9 mouse cellular contexts compared by ENCODE assay signal in genomic region chr5:25086234-25086633, GRCm38 (mm10). TPM values are rescaled to one million over a fixed set of nuclear protein-coding genes. Genes with fewer than 3 reads are reported as not detected.
DNase-seq lines count a peak whose midpoint lies in the region; ATAC-seq lines count a peak whose summit lies in the region.
"Had no signal": no experiment of that assay in that cellular context is flagged by ENCODE, and none has a peak within 500 bp of the region (broad histone marks: within the 10 kb centered on the region; RNA-seq: fewer than 3 reads in every experiment).

No protein-coding gene starts in this region.

- H3K27ac ChIP-seq in hindbrain, embryonic 15.5 days (replicated peaks), result peak overlapping the region; percentile 48; the same call in 1 of the 2 replicates
- H3K27ac ChIP-seq in hindbrain, embryonic 14.5 days, result no peak overlapping the region
- no peak overlapping the region for H3K27ac ChIP-seq in heart, embryonic 12.5 days (ENCODE audit: poor library complexity, severe bottlenecking)
- H3K27ac ChIP-seq: midbrain, embryonic 12.5 days had no signal

- intact Hi-C loops in left cerebral cortex, postnatal 4 days (cut with DNase I), result no loop called here

- WGBS in hindbrain, embryonic 15.5 days, result 24% methylated on average over 4 of the region's 4 CpGs
- 36% methylated on average over 4 of the region's 4 CpGs for WGBS in hindbrain, embryonic 14.5 days
- 34% methylated on average over 4 of the region's 4 CpGs for WGBS in heart, embryonic 12.5 days

- H3K36me3 ChIP-seq in hindbrain, embryonic 15.5 days, result no peaks in the 10 kb centered on the region
- no peaks in the 10 kb centered on the region for H3K36me3 ChIP-seq in hindbrain, embryonic 14.5 days (replicated peaks; ENCODE audit: control insufficient read depth, insufficient read depth)
- H3K36me3 ChIP-seq in heart, embryonic 12.5 days, result no peaks in the 10 kb centered on the region
- H3K36me3 ChIP-seq: midbrain, embryonic 12.5 days had no signal

- no peak overlapping the region for H3K4me3 ChIP-seq in hindbrain, embryonic 15.5 days
- no peak overlapping the region for H3K4me3 ChIP-seq in hindbrain, embryonic 14.5 days (replicated peaks; ENCODE audit: low read length)
- H3K4me3 ChIP-seq in heart, embryonic 12.5 days, result no peak overlapping the region
- H3K4me3 ChIP-seq: midbrain, embryonic 12.5 days had no signal

- H3K4me1 ChIP-seq in hindbrain, embryonic 15.5 days (replicated peaks), result peaks cover 12% of the 10 kb centered on the region
- no peaks in the 10 kb centered on the region; the same call in 1 of the 2 replicates for H3K4me1 ChIP-seq in hindbrain, embryonic 14.5 days (replicated peaks; ENCODE audit: control insufficient read depth, insufficient read depth, low read length)
- H3K4me1 ChIP-seq in heart, embryonic 12.5 days (replicated peaks), result peaks cover 53% of the 10 kb centered on the region
- H3K4me1 ChIP-seq: midbrain, embryonic 12.5 days had no signal

- H3K9me3 ChIP-seq in hindbrain, embryonic 15.5 days, result no peaks in the 10 kb centered on the region
- no peaks in the 10 kb centered on the region for H3K9me3 ChIP-seq in hindbrain, embryonic 14.5 days (ENCODE audit: control insufficient read depth, low read length)
- no peaks in the 10 kb centered on the region for H3K9me3 ChIP-seq in heart, embryonic 12.5 days (replicated peaks)
- H3K9me3 ChIP-seq: midbrain, embryonic 12.5 days had no signal

- no peak overlapping the region for H3K4me2 ChIP-seq in hindbrain, embryonic 15.5 days
- H3K4me2 ChIP-seq in hindbrain, embryonic 14.5 days (replicated peaks), result no peak overlapping the region
- H3K4me2 ChIP-seq in heart, embryonic 12.5 days, result no peak overlapping the region
- H3K4me2 ChIP-seq: midbrain, embryonic 12.5 days had no signal

- no peak overlapping the region for H3K9ac ChIP-seq in hindbrain, embryonic 15.5 days
- H3K9ac ChIP-seq in hindbrain, embryonic 14.5 days, result no peak overlapping the region
- no peak overlapping the region for H3K9ac ChIP-seq in heart, embryonic 12.5 days
- H3K9ac ChIP-seq: midbrain, embryonic 12.5 days had no signal

- H3K27me3 ChIP-seq in hindbrain, embryonic 15.5 days, result no peaks in the 10 kb centered on the region
- no peaks in the 10 kb centered on the region for H3K27me3 ChIP-seq in hindbrain, embryonic 14.5 days (ENCODE audit: control insufficient read depth, insufficient read depth, low read length)
- H3K27me3 ChIP-seq in heart, embryonic 12.5 days (replicated peaks), result no peaks in the 10 kb centered on the region
- H3K27me3 ChIP-seq: midbrain, embryonic 12.5 days had no signal

- DNase-seq in hindbrain, embryonic 14.5 days (ENCODE audit: low spot score), result no peak
- peak; percentile 93 for DNase-seq in NIH3T3 (ENCODE audit: low read depth)
- peak; percentile 87 to 90 for DNase-seq in cerebellum, postnatal 14 days
- peak; percentile 86 for DNase-seq in left cerebral cortex, postnatal 4 days
- DNase-seq in right cerebral cortex, postnatal 4 days, result peak; percentile 65
- no peak for DNase-seq in T-cell, adult 2 months (ENCODE audit: low spot score)

- no peak for ATAC-seq in hindbrain, embryonic 15.5 days (ENCODE audit: low FRiP score, low read depth)
- ATAC-seq in hindbrain, embryonic 14.5 days (ENCODE audit: low FRiP score), result no peak
- peak; percentile 36 for ATAC-seq in heart, embryonic 12.5 days (ENCODE audit: insufficient number of reproducible peaks, low FRiP score)

RNA-seq across cellular contexts. Expression of gene Prkag2, which starts 14.2 kb away (rescaled TPM):
- polyA plus RNA-seq in hindbrain, embryonic 15.5 days (2015; fragmentation: Nextera tagmentation; extraction: Ambion mirVana), result 93.2 and 94.7 TPM in 2 replicates
- 105 and 106 TPM in 2 replicates for polyA plus RNA-seq in hindbrain, embryonic 14.5 days (2014; fragmentation: Nextera tagmentation; extraction: Ambion mirVana)
- 105 and 107 TPM in 2 replicates for polyA plus RNA-seq in heart, embryonic 12.5 days (2016; fragmentation: Nextera tagmentation; extraction: Ambion mirVana)
- total RNA-seq in left cerebral cortex, postnatal 4 days (2021), result 100 to 1,000 TPM; 162 to 172 TPM

Comparison
In these comparisons a context has a peak if more than half of its experiments do, and no peak if none do; other contexts are left out.
1. DNase-seq: peak in NIH3T3 (single experiment), cerebellum, postnatal 14 days (2 of 2), left cerebral cortex, postnatal 4 days (single experiment) and right cerebral cortex, postnatal 4 days (single experiment); none in hindbrain, embryonic 14.5 days (single experiment) and T-cell, adult 2 months (single experiment).